Mouse (Mus musculus): ENCODE data around the gene Rps11.
"Not testable (repeated sequence)": the region's sequence is repeated elsewhere in the genome, so short reads cannot be mapped to it uniquely, and the experiment has no call there.

The Rps11 gene

GRCm38 (mm10) chr7:45124224-45125143, at the start of gene Rps11:
Rps11 (minus strand) TSS chr7:45124439.
- Histone ChIP-seq H3K9me3 (ENCODE audit: low read length) (no peaks in the 10 kb centered on the region), H3K27me3 (ENCODE audit: insufficient read depth, low read length) (no peaks in the 10 kb centered on the region)
- TF ChIP-seq POU5F1 (IDR thresholded peaks at IDR 0.05; ENCODE audit: borderline replicate concordance, low read length) (no peak), CTCF (conservative IDR thresholded peaks at IDR 0.05; ENCODE audit: low read length) (no peak), NANOG (IDR thresholded peaks at IDR 0.05; ENCODE audit: borderline replicate concordance, low read length) (no peak)

GRCm38 (mm10) chr7:45173772-45174171, 49.5 kb upstream of the Rps11 start:
- H3K36me3 ChIP-seq (ENCODE audit: insufficient read depth, low read length); H3K4me3 ChIP-seq (replicated peaks; ENCODE audit: low read length): not testable (repeated sequence)
- Histone ChIP-seq H3K4me1 (replicated peaks; ENCODE audit: low read depth, low read length) (peaks cover 74% of the 10 kb centered on the region), H3K9me3 (ENCODE audit: low read length) (peaks cover 13% of the 10 kb centered on the region), H3K27me3 (ENCODE audit: insufficient read depth, low read length) (peaks cover 75% of the 10 kb centered on the region)
- peak; percentile 13; the same call in 1 of the 2 replicates for TF ChIP-seq CTCF (conservative IDR thresholded peaks at IDR 0.05; ENCODE audit: low read length)

More at GRCm38 (mm10) chr7:45124224-45125143, at the start of gene Rps11:
- H3K4me1 ChIP-seq (replicated peaks; ENCODE audit: low read depth, low read length) = peaks cover 32% of the 10 kb centered on the region
- H3K4me3 ChIP-seq (replicated peaks; ENCODE audit: low read length) = peak within 1 kb of the TSS; percentile 98
- H3K36me3 ChIP-seq (ENCODE audit: insufficient read depth, low read length) = peaks cover 71% of the 10 kb centered on the region

DNA sequence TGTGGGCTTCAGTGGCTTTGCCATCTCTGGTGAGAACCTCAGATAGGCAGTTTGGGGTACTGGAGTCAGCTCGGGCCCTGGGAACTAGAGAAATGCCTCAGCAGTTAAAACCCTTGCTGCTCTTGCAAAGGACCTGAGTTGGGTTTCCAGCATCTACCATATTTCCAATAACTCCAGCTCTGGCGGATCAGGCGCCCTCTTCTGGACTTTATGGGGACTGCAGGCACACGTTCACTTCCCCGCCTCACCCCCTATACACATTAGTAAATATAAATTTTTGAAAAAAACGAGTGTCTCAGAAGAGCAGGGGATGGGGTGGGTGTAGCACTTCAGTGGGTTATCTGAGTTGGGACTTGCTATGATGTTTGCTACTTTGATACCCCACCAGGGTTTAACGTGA, 48.7 kb upstream of the Rps11 start:
- no peak for TF ChIP-seq POU5F1 (IDR thresholded peaks at IDR 0.05; ENCODE audit: borderline replicate concordance, low read length)
- TF ChIP-seq CTCF (conservative IDR thresholded peaks at IDR 0.05; ENCODE audit: low read length) = peak; percentile 95
- H3K4me1 ChIP-seq (replicated peaks; ENCODE audit: low read depth, low read length) = peaks cover 75% of the 10 kb centered on the region
- peaks cover 75% of the 10 kb centered on the region for H3K27me3 ChIP-seq (ENCODE audit: insufficient read depth, low read length)
- H3K4me3 ChIP-seq (replicated peaks; ENCODE audit: low read length) = 0 out of 2 replicates have a peak overlapping the region, but pooled peaks have one; percentile 59
- peaks cover 13% of the 10 kb centered on the region for H3K9me3 ChIP-seq (ENCODE audit: low read length)
- peaks cover 5% of the 10 kb centered on the region; the same call in 1 of the 2 replicates for H3K36me3 ChIP-seq (ENCODE audit: insufficient read depth, low read length)

- H3K9me3 ChIP-seq (ENCODE audit: low read length) = peaks cover 13% of the 10 kb centered on the region
- peaks cover 75% of the 10 kb centered on the region for H3K27me3 ChIP-seq (ENCODE audit: insufficient read depth, low read length)
- no peak overlapping the region for H3K4me3 ChIP-seq (replicated peaks; ENCODE audit: low read length)
- peaks cover 81% of the 10 kb centered on the region for H3K4me1 ChIP-seq (replicated peaks; ENCODE audit: low read depth, low read length)
- peaks cover 5% of the 10 kb centered on the region; the same call in 1 of the 2 replicates for H3K36me3 ChIP-seq (ENCODE audit: insufficient read depth, low read length)
- no peak for TF ChIP-seq NANOG (IDR thresholded peaks at IDR 0.05; ENCODE audit: borderline replicate concordance, low read length)
- TF ChIP-seq CTCF (conservative IDR thresholded peaks at IDR 0.05; ENCODE audit: low read length) = no peak
- no peak for TF ChIP-seq POU5F1 (IDR thresholded peaks at IDR 0.05; ENCODE audit: borderline replicate concordance, low read length)
Measured at GRCm38 (mm10) chr7:45169495-45169894, 45.3 kb upstream of the Rps11 start.

DNA sequence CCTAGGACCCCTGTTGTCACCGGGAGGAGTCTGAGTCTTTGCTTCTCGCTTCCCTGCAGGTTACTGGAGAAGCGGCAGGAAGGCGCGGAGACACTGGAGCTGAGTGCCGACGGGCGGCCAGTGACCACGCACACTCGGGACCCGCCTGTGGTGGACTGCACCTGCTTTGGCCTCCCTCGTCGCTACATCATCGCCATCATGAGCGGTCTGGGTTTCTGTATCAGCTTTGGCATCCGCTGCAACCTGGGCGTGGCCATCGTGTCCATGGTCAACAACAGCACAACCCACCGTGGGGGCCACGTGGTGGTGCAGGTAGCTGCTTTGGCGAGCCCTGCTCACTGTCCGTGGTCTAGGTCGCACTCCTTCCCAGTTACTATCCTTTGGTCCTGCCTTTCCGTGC, 44.4 kb upstream of the Rps11 start:
- H3K4me1 ChIP-seq (replicated peaks; ENCODE audit: low read depth, low read length) = peaks cover 84% of the 10 kb centered on the region
- H3K27me3 ChIP-seq (ENCODE audit: insufficient read depth, low read length) = peaks cover 80% of the 10 kb centered on the region
- H3K4me3 ChIP-seq (replicated peaks; ENCODE audit: low read length) = peak overlapping the region; percentile 66
- peaks cover 13% of the 10 kb centered on the region for H3K9me3 ChIP-seq (ENCODE audit: low read length)
- peaks cover 5% of the 10 kb centered on the region; the same call in 1 of the 2 replicates for H3K36me3 ChIP-seq (ENCODE audit: insufficient read depth, low read length)
- TF ChIP-seq NANOG (IDR thresholded peaks at IDR 0.05; ENCODE audit: borderline replicate concordance, low read length) (no peak), CTCF (conservative IDR thresholded peaks at IDR 0.05; ENCODE audit: low read length) (no peak), POU5F1 (IDR thresholded peaks at IDR 0.05; ENCODE audit: borderline replicate concordance, low read length) (no peak)

- H3K27me3 ChIP-seq (ENCODE audit: insufficient read depth, low read length) = peaks cover 82% of the 10 kb centered on the region
- peaks cover 13% of the 10 kb centered on the region for H3K9me3 ChIP-seq (ENCODE audit: low read length)
- H3K36me3 ChIP-seq (ENCODE audit: insufficient read depth, low read length) = peaks cover 5% of the 10 kb centered on the region; the same call in 1 of the 2 replicates
- peak overlapping the region; percentile 66 for H3K4me3 ChIP-seq (replicated peaks; ENCODE audit: low read length)
- TF ChIP-seq NANOG (IDR thresholded peaks at IDR 0.05; ENCODE audit: borderline replicate concordance, low read length) = no peak
- no peak for TF ChIP-seq CTCF (conservative IDR thresholded peaks at IDR 0.05; ENCODE audit: low read length)
- no peak for TF ChIP-seq POU5F1 (IDR thresholded peaks at IDR 0.05; ENCODE audit: borderline replicate concordance, low read length)
- peaks cover 86% of the 10 kb centered on the region for H3K4me1 ChIP-seq (replicated peaks; ENCODE audit: low read depth, low read length)
Measured at GRCm38 (mm10) chr7:45167761-45168445, 43.7 kb upstream of the Rps11 start.

- Histone ChIP-seq H3K4me3 (replicated peaks; ENCODE audit: low read length) (no peak overlapping the region; the same call in 1 of the 2 replicates), H3K9me3 (ENCODE audit: low read length) (peaks cover 13% of the 10 kb centered on the region), H3K27me3 (ENCODE audit: insufficient read depth, low read length) (peaks cover 87% of the 10 kb centered on the region), H3K4me1 (replicated peaks; ENCODE audit: low read depth, low read length) (peaks cover 83% of the 10 kb centered on the region), H3K36me3 (ENCODE audit: insufficient read depth, low read length) (peaks cover 5% of the 10 kb centered on the region; the same call in 1 of the 2 replicates)
- TF ChIP-seq POU5F1 (IDR thresholded peaks at IDR 0.05; ENCODE audit: borderline replicate concordance, low read length) (no peak), CTCF (conservative IDR thresholded peaks at IDR 0.05; ENCODE audit: low read length) (no peak)
Measured at GRCm38 (mm10) chr7:45166950-45167401, 42.7 kb upstream of the Rps11 start.

DNA sequence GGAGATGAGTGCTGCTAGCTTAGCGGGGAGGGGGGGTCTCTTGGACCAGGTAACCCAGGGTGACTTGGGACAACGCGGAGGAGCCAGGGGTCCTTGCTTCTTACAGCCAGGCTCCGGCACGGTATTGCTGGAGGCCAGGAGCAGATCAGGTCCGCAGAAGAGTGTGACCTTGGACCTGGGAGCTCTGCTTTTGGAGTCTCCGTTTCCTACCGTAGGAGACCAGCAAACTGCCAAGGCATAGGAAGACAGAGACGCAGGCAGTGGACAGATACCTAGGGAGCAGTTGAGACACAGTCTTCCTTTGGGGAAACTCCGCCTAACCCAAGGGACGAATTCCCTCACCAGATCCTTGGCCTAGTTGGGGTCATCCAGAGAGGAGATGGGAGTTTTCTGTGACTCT, 41.5 kb upstream of the Rps11 start:
- peaks cover 13% of the 10 kb centered on the region for H3K9me3 ChIP-seq (ENCODE audit: low read length)
- peaks cover 76% of the 10 kb centered on the region for H3K27me3 ChIP-seq (ENCODE audit: insufficient read depth, low read length)
- peaks cover 77% of the 10 kb centered on the region for H3K4me1 ChIP-seq (replicated peaks; ENCODE audit: low read depth, low read length)
- peaks cover 8% of the 10 kb centered on the region for H3K36me3 ChIP-seq (ENCODE audit: insufficient read depth, low read length)
- H3K4me3 ChIP-seq (replicated peaks; ENCODE audit: low read length) = no peak overlapping the region
- no peak for TF ChIP-seq NANOG (IDR thresholded peaks at IDR 0.05; ENCODE audit: borderline replicate concordance, low read length)
- TF ChIP-seq CTCF (conservative IDR thresholded peaks at IDR 0.05; ENCODE audit: low read length) = no peak
- TF ChIP-seq POU5F1 (IDR thresholded peaks at IDR 0.05; ENCODE audit: borderline replicate concordance, low read length) = no peak
